Mouse (Mus musculus) adrenal gland (tissue): Measurements from ENCODE around the gene A930004D18Rik.
"Not testable (repeated sequence)": the region's sequence is repeated elsewhere in the genome, so short reads cannot be mapped to it uniquely, and the experiment has no call there.

ENCODE experiments used
- intact Hi-C: fragments of 180-260 bp; cut with DNase I; formaldehyde crosslinking; loops from one replicate; pipeline ENCODE4 v1.15.1; 2025

A930004D18Rik gene

DNA sequence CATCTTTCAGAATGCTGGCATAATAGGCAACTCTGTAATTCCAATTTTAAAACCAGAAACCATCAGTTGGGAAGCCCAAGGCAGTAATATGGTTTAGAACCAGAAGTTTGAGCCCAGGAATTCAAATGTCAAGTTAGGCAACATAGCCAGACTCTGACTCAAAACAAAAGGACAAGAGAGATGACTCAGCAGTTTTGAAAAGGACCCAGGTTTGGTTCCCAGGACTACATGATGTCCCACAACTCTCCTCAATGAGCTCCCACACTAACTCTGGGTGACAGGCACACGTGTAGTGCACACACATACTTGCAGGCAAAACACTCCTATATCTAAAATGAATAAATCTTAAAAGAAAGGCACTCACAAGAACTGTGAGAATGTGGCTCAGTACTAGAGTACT is 18.4 kb downstream of the A930004D18Rik start:
- intact Hi-C loops: loop anchor here (10.0 kb wide), 1 partner anchor 74 kb away; no protein-coding TSS in a partner anchor

DNA sequence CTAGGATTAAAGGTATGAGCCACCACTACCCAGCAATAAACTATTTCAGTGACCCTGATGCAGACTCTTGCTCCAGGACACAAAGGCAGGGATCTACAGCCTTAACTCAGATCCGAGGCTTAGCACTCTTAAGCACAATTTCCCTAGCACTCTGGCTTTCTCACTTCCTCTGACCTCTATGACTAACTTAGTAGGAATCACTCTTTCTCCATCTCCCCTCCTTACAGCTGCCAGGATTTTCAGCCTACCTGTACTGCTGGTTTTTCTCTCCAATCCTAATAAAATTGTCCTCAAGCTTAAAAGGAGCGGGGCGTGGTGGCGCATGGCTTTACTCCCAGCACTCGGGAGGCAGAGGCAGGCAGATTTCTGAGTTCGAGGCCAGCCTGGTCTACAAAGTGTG is 20.2 kb downstream of the A930004D18Rik start:
- intact Hi-C loops: loop anchor here (10.0 kb wide), 1 partner anchor 73 kb away; no protein-coding TSS in a partner anchor

DNA sequence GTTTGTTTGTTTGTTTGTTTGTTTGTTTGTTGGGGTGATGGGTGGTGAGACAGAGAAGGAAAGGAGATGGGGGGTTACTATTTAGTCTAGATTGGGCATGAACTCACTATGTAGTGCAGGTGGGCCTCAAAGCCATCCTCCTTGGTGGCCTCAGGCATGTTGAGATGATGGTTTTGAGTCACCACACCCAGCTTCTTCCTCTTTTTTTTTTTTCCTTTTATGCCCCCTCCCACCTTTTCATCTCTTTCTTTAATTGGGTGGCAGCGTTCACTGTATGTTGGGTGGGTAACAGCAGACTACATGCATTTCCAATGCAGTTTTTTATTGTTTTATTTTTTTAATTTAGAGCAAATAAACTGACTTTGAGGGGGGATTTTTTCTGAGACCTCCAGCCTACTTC is 20.9 kb downstream of the A930004D18Rik start:
- intact Hi-C loops: loop anchor here (10.0 kb wide), 1 partner anchor 72 kb away; no protein-coding TSS in a partner anchor

DNA sequence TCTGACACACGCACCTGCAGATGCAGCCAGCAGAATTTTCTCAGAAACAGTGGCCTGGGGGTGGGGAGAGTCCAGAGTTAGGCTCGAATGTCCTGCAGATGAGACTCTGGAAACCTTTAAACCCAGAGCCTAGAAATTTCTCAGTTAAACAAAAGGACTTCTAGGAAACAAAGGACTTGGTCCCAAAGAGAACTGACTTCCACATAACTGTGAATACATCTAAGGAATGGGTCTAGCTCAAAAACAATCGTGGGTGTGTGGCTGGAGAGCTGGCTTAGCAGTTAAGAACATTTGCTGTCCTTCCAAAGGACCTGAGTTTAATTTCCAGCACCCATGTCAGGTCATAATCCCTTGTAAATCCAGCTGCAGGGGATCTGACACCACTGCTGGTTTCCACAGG is 22.0 kb downstream of the A930004D18Rik start:
- intact Hi-C loops: loop anchor here (10.0 kb wide), 1 partner anchor 71 kb away; no protein-coding TSS in a partner anchor

DNA sequence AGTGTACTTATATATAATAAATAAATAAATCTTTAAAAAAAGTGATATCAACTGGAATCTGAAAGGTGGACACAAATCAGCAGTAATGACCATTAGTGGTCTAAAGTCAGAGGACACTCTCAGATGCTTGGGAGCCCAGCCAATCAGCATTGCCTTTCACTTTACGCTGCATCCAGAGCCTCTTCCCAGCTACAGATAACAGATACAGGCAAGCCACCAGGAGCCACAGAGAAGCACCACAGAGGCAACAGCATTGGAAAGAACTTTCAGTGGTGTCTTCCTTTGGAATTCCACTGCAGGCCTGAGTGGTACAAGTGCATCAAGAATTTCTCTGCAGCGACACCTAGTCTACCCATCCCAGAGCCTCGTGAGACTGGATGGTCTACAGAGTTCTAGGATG is 24.7 kb downstream of the A930004D18Rik start:
- intact Hi-C loops: loop anchor here (10.0 kb wide), 1 partner anchor 68 kb away; no protein-coding TSS in a partner anchor

DNA sequence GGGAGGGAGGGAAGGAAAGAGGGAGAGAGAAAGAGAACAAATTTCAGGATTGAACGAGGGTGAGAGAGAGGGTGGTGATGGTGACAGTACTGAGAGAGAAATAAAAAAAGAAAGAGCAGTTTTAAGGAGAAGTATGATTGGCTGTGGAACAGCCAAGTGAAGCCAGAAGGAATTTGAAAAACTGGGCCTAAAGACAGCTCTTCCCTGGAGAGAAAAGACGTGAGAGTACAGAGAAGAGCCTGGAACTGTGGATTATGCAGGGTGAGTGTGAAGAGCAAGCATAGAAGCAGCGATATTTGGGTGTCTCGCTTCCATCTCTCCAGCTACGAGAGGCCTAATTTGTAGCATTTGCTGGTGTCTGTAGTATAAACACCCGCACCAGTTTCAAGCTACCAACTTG is 26.3 kb downstream of the A930004D18Rik start:
- intact Hi-C loops: loop anchor here (10.0 kb wide), 1 partner anchor 66 kb away; no protein-coding TSS in a partner anchor

DNA sequence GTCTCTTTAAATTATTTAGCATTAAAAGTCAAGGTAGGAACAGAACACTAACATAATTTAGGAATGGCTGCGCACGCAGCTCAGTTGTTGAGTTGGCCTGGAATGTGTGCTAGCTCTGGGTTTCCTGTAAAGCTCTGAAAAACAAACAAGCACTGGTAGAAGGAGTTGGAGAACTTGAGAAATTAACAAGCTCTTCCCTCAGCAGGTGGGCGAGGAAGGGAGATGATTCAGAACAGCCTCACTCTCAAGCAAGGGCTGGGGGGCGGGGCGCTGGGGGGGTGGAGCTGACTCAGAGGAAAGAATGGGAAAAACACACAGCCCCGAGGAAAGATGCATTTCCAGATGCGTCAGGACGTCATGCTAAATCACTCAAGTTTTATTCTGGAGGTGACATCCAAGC is 32.4 kb downstream of the A930004D18Rik start:
- intact Hi-C loops: no loop called here

DNA sequence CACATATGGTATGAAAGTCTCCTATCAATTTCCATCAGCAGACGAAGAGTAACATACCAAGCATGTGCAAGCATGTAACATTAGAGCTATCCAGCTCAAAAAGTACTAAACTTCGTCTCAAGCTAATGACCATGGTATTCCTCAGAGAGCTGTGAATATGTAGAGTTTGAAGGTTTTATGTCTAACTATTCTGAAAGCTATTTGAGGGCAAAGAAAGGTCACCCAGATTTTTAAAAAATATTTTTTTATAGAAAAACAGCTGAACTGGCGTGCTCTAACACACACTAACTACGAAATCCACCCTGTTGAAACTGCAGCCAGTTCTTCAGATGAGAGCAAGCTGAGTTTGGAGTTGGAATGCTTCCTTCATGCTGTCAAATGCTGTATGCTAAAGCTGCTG is 33.3 kb downstream of the A930004D18Rik start:
- intact Hi-C loops: no loop called here

DNA sequence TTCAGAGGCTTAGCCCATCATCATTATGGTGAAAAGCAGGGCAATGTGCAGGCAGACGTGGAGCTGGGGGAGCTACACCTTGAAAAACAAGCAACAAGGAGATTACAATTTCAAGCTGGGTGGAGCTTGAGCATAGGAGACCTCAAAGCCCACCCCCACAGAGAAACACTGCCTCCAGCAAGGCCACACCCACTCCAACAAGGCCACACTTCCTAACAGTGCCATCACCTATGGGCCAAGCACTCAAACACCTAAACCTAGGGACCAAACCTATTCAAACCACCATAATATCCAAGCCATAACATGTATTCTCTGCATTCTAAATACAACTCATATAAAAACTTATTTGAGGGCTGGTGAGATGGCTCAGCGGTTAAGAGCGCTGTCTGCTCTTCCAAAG is 35.2 kb downstream of the A930004D18Rik start:
- intact Hi-C loops: no loop called here

DNA sequence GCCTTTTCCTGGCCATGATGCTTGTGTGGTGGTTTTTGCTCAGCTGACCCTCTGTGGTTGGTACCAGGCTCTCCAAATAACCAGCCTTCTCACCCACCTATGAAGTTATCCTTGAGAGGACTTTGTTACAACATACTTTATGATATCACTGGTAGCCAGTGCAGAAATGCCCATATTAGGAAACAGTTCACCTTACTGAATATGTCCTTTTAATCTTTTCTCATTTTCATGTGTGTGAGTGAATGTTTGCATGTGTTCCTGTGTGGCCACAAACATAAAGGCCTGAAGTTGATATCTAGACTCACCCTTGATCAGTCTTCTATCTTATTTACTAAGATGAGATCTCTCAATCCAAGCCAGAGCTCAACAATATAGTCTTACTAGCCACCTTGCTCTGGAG is 40.7 kb downstream of the A930004D18Rik start, which contains the start of gene H2al2a:
Gene H2al2a, minus strand, starts transcription at position 101 of the 400 bp plus-strand sequence.
- intact Hi-C loops: no loop called here

DNA sequence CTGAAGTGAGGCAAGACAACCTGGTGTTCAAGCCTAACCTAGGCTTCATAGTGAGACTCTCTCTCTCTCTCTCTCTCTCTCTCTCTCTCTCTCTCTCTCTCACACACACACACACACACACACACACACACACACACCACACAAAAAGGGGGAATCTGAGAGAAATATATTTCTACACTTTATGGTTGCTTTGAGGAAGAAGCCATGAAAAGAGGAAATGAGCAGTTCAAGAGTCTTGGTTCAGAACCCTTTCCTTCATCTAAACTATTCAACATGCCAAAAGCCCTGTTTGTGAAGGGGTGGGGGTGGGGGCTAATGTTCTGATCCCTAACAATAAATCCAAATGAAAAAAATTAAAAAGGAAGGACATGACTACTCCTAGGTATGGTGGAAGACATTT is 48.0 kb downstream of the A930004D18Rik start:
- intact Hi-C loops: no loop called here

DNA sequence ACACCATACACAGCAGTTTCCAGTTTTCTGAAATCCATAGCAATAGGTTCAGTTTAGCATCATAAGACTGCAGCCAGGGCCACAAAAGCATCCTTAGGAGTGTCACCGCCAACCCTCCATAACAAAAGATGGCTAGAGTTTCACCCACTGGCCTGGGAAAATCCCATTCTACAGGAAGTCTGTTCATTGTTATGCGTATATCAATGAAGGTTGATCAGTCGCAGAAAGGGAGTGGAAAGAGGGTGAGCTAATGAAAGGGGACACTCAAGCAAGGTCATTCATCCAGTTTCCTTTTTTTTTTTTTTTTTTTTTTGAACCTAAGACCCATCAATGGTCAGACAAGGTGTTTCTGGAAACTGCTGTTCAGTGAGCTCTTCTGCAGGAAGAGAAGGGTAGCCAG is 48.4 kb downstream of the A930004D18Rik start:
- intact Hi-C loops: no loop called here

DNA sequence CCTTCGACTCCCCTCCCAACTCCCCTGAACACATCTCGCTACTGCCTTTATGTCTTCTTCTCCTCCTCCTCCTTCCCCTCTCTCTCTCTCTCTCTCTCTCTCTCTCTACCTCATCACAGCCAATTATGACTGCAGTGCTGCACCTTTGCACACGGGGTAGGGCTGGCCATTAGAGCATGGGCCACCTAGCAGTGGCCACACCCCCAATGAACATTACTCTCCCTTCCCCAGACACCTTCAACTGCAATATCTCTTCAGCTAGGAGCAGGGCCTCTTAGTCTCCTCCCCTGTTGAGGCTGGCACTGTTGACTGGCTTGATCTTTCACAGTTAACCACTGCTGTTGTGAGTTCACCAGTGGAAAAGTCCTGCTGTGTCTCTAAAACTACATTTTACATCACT is 50.8 kb downstream of the A930004D18Rik start:
- intact Hi-C loops: no loop called here

DNA sequence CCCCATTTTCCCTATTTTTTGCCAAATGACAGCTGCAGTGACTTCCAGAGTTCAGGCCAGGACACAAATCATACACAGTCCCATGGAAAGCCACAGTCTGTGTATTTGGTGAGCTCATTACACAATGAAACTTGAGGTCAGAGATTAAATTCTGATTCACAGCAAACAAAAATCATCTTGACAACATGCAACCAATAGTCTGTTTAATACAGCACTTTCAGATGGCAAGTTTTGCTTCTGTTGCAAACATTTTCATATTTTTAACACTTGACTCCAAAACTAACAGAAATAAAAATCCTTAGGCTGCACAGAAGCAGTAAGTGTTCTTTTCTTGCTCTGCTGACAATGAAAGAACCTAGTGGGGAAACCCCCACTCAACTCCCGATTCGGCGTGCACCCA is 52.8 kb downstream of the A930004D18Rik start:
- intact Hi-C loops: no loop called here

DNA sequence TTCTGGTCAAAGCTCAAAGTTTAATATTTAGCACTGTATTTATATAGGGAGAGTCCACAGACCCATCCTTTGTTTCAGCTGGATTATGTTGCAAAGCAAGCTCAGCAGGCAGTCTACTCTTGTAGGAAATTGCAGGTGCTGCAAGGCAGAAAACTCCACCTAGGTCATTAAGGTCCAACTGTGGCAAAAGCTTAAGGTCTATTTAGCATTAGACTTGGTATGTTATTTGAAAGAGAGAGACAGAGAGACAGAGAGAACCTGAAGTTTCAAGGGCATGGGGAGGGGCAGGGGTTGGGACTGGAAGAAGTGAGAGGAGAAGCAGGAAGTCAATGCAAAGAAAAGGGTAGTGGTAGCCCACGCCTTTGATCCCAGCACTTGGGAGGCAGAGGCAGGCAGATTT is 54.8 kb downstream of the A930004D18Rik start:
- intact Hi-C loops: no loop called here

DNA sequence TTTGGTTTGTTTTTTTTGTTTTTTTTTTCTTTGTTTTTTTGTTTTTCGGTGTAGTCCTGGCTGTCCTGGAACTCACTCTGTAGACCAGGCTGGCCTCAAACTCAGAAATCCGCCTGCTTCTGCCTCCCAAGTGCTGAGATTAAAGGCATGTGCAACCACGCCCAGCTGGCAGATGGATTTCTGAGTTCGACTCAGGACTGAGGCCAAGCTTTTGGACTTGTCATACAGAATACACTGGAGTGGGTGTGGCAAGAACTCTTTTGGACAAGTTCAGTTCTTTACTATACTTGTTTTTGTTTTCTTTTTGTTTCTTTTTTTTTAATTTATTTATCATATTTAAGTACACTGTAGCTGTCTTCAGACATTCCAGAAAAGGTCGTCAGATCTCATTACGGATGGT is 58.8 kb downstream of the A930004D18Rik start:
- intact Hi-C loops: no loop called here

DNA sequence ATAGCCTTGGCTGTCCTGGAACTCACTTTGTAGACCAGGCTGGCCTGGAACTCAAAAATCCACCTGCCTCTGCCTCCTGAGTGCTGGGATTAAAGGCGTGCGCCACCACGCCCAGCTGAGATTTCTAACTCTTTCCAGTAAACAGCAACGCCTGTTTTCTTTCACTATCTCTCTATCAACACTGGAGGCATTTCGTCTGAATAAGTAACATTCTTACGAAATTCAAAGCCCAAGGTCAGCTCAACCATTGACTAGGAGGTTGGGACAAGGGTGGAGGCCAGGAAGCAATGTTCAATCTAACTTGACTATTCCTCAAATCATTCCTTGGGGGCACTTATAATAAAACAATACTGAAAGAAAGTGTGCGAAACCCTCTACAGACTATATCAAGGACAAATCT is 59.3 kb downstream of the A930004D18Rik start:
- intact Hi-C loops: not testable (repeated sequence)

DNA sequence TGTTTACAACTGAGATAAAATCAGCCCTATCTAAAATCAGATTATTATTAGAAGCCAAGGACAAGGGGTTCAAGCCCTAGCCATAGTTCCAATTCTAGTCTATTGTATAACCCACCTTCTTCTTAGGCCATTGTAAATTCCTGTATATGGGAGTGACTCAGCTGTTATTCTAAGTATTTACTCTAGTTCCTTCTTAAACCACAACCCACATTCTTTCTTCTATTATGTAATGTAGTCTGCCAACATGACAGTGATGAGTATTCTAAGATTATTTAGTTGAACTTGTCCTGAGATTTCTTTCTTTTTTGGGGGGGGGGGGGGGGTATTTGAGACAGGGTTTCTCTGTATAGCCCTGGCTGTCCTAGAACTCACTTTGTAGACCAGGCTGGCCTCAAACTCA is 59.9 kb downstream of the A930004D18Rik start:
- intact Hi-C loops: not testable (repeated sequence)

DNA sequence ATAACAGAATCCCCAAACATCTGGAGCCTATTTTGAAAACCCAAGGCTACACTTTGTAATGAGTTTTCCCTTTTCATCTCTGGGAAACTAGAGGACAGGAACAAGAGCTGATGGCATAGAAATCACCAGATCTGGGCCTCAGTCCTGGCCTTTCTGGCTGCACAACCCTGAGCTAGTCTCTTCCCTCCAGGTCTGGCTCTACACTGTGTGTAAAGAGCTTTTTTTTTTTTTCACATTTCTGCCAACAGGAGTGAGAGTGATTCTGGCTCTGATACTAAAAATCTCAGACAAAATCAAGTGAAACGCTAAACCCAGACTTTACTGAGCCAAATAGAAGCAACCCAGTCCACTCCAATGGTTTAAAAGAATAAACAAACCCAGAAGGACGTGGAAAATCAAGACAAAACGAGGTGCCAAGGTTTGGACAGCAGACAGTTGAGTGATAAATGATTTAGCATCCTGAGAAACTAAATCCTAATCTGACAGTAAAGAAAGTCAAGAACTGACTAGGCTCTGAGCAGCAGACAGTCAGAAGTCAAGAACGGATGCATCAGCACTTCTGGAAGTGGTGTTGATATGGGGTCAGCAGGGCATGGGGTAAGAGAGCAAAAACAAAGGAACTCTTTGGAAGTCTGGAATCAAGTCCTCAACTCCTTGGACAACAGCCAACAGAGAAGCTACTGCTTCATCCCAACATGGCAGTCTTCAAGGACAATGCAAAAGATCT is 61.8 kb downstream of the A930004D18Rik start:
- intact Hi-C loops: no loop called here
